Mouse (Mus musculus) adrenal gland, postnatal 4 days (tissue): ENCODE data around the gene A530032D15Rik. TPM values are rescaled to one million over a fixed set of nuclear protein-coding genes. Genes with fewer than 3 reads are reported as not detected.
"Not testable (repeated sequence)": the region's sequence is repeated elsewhere in the genome, so short reads cannot be mapped to it uniquely, and the experiment has no call there.

ENCODE experiments used
- DNase-seq, 2 experiments: peaks; one replicate each; pipeline ENCODE4 v3.0.0; 2021 to 2022; ENCODE audit warnings: low spot score in 2 of 2, mixed read lengths in 2 of 2
- total RNA-seq, 2 experiments: library from RNA; stranded (reverse); gene quantifications; 2 replicates each; pipeline ENCODE4 v1.2.3; 2021

The A530032D15Rik gene
- total RNA-seq, 2 experiments from 2014 or later: 0.45 TPM; not detected in 1

- not testable (repeated sequence) for DNase-seq
These were observed 38.0 kb downstream of the A530032D15Rik start for GRCm38 (mm10) chr1:85071690-85072089.

- not testable (repeated sequence) for DNase-seq
These were observed 73.9 kb downstream of the A530032D15Rik start for GRCm38 (mm10) chr1:85035801-85036200.

GRCm38 (mm10) chr1:85034394-85034793 is 75.3 kb downstream of the A530032D15Rik start:
- not testable (repeated sequence) for DNase-seq

- not testable (repeated sequence) for DNase-seq
These were observed 76.0 kb downstream of the A530032D15Rik start for GRCm38 (mm10) chr1:85033616-85034015.

Other genes with a start within 250 kb of the A530032D15Rik start
- 1 to 10 TPM; 3.6 to 5.1 TPM for gene Slc16a14, start 174.7 kb downstream of the A530032D15Rik start, total RNA-seq
- not detected for gene Gm10553, start 9.7 kb downstream of the A530032D15Rik start, total RNA-seq
- under 1 TPM; 0.73 to 0.98 TPM for gene C130026I21Rik, start 160.7 kb upstream of the A530032D15Rik start, total RNA-seq